Mouse (Mus musculus) stomach, embryonic 15.5 days (tissue): Measurements from ENCODE around the gene Chchd2. TPM values are rescaled to one million over a fixed set of nuclear protein-coding genes. Genes with fewer than 3 reads are reported as not detected.

ENCODE experiments used
- polyA plus RNA-seq: library from polyadenylated mRNA; unstranded; fragments of >200 nt; fragmentation: Nextera tagmentation; extraction: Ambion mirVana; gene quantifications from 2 replicates; pipeline ENCODE4 v1.2.1, GENCODE M21; 2015

Chchd2 gene
- polyA plus RNA-seq, 1 experiment from 2014 or later: 948 TPM

Other genes starting within 250 kb of the Chchd2 start
- gene Zfp11, start 217.4 kb downstream of the Chchd2 start, polyA plus RNA-seq: 3.8 and 4.0 TPM in 2 replicates
- not detected in 2 replicates for gene Sept14, start 179.0 kb downstream of the Chchd2 start, polyA plus RNA-seq
- gene Mrps17, start 172.0 kb downstream of the Chchd2 start, polyA plus RNA-seq: 177 and 185 TPM in 2 replicates
- 90.0 and 103 TPM in 2 replicates for gene Nipsnap2, start 162.4 kb downstream of the Chchd2 start, polyA plus RNA-seq
- gene Psph, start 100.0 kb downstream of the Chchd2 start, polyA plus RNA-seq: 45.9 and 46.1 TPM in 2 replicates
- gene Sumf2, start 40.5 kb downstream of the Chchd2 start, polyA plus RNA-seq: 40.1 and 44.1 TPM in 2 replicates
- 3.1 and 3.5 TPM in 2 replicates for gene Zbed5, start 8.3 kb upstream of the Chchd2 start, polyA plus RNA-seq
- gene Phkg1, start 11.1 kb upstream of the Chchd2 start, polyA plus RNA-seq: 0.09 and 0.10 TPM in 2 replicates
- 2.7 and 3.2 TPM in 2 replicates for gene Nupr1l, start 21.1 kb upstream of the Chchd2 start, polyA plus RNA-seq
- gene Vkorc1l1, start 54.5 kb upstream of the Chchd2 start, polyA plus RNA-seq: 24.5 and 28.0 TPM in 2 replicates
- 68.3 and 76.5 TPM in 2 replicates for gene Gusb, start 115.6 kb upstream of the Chchd2 start, polyA plus RNA-seq
- gene Asl, start 141.8 kb upstream of the Chchd2 start, polyA plus RNA-seq: 49.1 and 50.1 TPM in 2 replicates
- 31.6 and 33.1 TPM in 2 replicates for gene Crcp, start 141.8 kb upstream of the Chchd2 start, polyA plus RNA-seq
- 70.1 and 77.3 TPM in 2 replicates for gene Tpst1, start 185.9 kb upstream of the Chchd2 start, polyA plus RNA-seq